Mouse (Mus musculus) C2C12 (cell line): ENCODE data around the gene Slc36a4.

Experiments used
- CTCF ChIP-seq: IDR thresholded peaks from one replicate; pipeline ENCODE4 v1.5.1; 2011; ENCODE audit not compliant: control insufficient read depth, insufficient read depth, insufficient read length
- MAX ChIP-seq: IDR thresholded peaks from one replicate; pipeline ENCODE4 v1.6.1; 2011; ENCODE audit warnings: mild to moderate bottlenecking, control low read depth
- MYOD1 ChIP-seq: IDR thresholded peaks from one replicate; pipeline ENCODE4 v1.6.1; 2011; ENCODE audit warnings: low read depth; ENCODE audit not compliant: control insufficient read depth, insufficient read length
- MYOG ChIP-seq: IDR thresholded peaks from one replicate; pipeline ENCODE4 v1.6.1; 2011; ENCODE audit not compliant: control insufficient read depth, insufficient read length; ENCODE audit errors: extremely low read depth

- no peak for TF ChIP-seq MYOG
- no peak for TF ChIP-seq CTCF
- TF ChIP-seq MAX = no peak
- TF ChIP-seq MYOD1 = no peak
Observed at GRCm38 (mm10) chr9:15687358-15687757, 22.2 kb upstream of the Slc36a4 start.
